Mouse (Mus musculus) T-helper 1 cell (primary cell): ENCODE results near the gene Smad1.

ENCODE experiments used
- in situ Hi-C: fragments of 300-600 bp; cut with MboI, MseI; formaldehyde crosslinking; loops from one replicate; pipeline ENCODE4 v1.15.1; 2025; ENCODE audit warnings: high pct_unique_total_duplicates

Gene Smad1

GRCm38 (mm10) chr8:79355721-79356434, 43.4 kb downstream of the Smad1 start:
- in situ Hi-C loops: no loop called here

GRCm38 (mm10) chr8:79354009-79354408, 45.3 kb downstream of the Smad1 start:
- in situ Hi-C loops: no loop called here

GRCm38 (mm10) chr8:79351916-79352315, 47.4 kb downstream of the Smad1 start:
- in situ Hi-C loops: no loop called here

- in situ Hi-C loops: no loop called here
Measured at GRCm38 (mm10) chr8:79350805-79351204, 48.5 kb downstream of the Smad1 start.

GRCm38 (mm10) chr8:79350094-79350593, 49.2 kb downstream of the Smad1 start:
- in situ Hi-C loops: no loop called here

GRCm38 (mm10) chr8:79346414-79346813, 52.9 kb downstream of the Smad1 start:
- in situ Hi-C loops: no loop called here

- in situ Hi-C loops: no loop called here
Measured at GRCm38 (mm10) chr8:79345856-79346255, 53.5 kb downstream of the Smad1 start.

- in situ Hi-C loops: loop anchor here (5.0 kb wide), 1 partner anchor 146 kb away; no protein-coding TSS in a partner anchor
Measured at GRCm38 (mm10) chr8:79341236-79341635, 58.1 kb downstream of the Smad1 start.

- in situ Hi-C loops: no loop called here
Measured at GRCm38 (mm10) chr8:79339555-79339954, 59.8 kb downstream of the Smad1 start.

- in situ Hi-C loops: no loop called here
Measured at GRCm38 (mm10) chr8:79338619-79339018, 60.7 kb downstream of the Smad1 start.

- in situ Hi-C loops: no loop called here
Measured at GRCm38 (mm10) chr8:79332109-79332900, 67.0 kb downstream of the Smad1 start.

- in situ Hi-C loops: no loop called here
Measured at GRCm38 (mm10) chr8:79331571-79331970, 67.7 kb downstream of the Smad1 start.

GRCm38 (mm10) chr8:79331017-79331416, 68.3 kb downstream of the Smad1 start:
- in situ Hi-C loops: no loop called here

- in situ Hi-C loops: loop anchor here (10.0 kb wide), 1 partner anchor 745 kb away; no protein-coding TSS in a partner anchor
Measured at GRCm38 (mm10) chr8:79329735-79330134, 69.6 kb downstream of the Smad1 start.

- in situ Hi-C loops: loop anchor here (10.0 kb wide), 1 partner anchor 746 kb away; no protein-coding TSS in a partner anchor
Measured at GRCm38 (mm10) chr8:79329182-79329581, 70.1 kb downstream of the Smad1 start.

- in situ Hi-C loops: loop anchor here (10.0 kb wide), 1 partner anchor 749 kb away; no protein-coding TSS in a partner anchor
Measured at GRCm38 (mm10) chr8:79325510-79325909, 73.8 kb downstream of the Smad1 start.

- in situ Hi-C loops: loop anchor here (10.0 kb wide), 1 partner anchor 750 kb away; no protein-coding TSS in a partner anchor
Measured at GRCm38 (mm10) chr8:79324928-79325327, 74.4 kb downstream of the Smad1 start.

GRCm38 (mm10) chr8:79324036-79324435, 75.3 kb downstream of the Smad1 start:
- in situ Hi-C loops: loop anchor here (10.0 kb wide), 1 partner anchor 751 kb away; no protein-coding TSS in a partner anchor

GRCm38 (mm10) chr8:79323121-79323520, 76.2 kb downstream of the Smad1 start:
- in situ Hi-C loops: loop anchor here (10.0 kb wide), 1 partner anchor 752 kb away; no protein-coding TSS in a partner anchor

GRCm38 (mm10) chr8:79310801-79311200, 88.5 kb downstream of the Smad1 start:
- in situ Hi-C loops: no loop called here

- in situ Hi-C loops: loop anchor here (10.0 kb wide), 1 partner anchor 279 kb away; no protein-coding TSS in a partner anchor
Measured at GRCm38 (mm10) chr8:79305941-79306340, 93.4 kb downstream of the Smad1 start.

- in situ Hi-C loops: loop anchor here (10.0 kb wide), 1 partner anchor 283 kb away; no protein-coding TSS in a partner anchor
Measured at GRCm38 (mm10) chr8:79301548-79301947, 97.8 kb downstream of the Smad1 start.
